Mouse (Mus musculus) layer of hippocampus, adult 2 months (tissue): ENCODE measurements around the gene Dis3l. TPM values are rescaled to one million over a fixed set of nuclear protein-coding genes. Genes with fewer than 3 reads are reported as not detected.

Source experiments
- DNase-seq, 2 experiments: peaks; one replicate each; pipeline ENCODE4 v3.0.0; 2022; ENCODE audit warnings: low spot score in 2 of 2
- H3K27ac ChIP-seq: fragments of 200-600 bp; 2 replicates; pipeline ENCODE4 v1.8.1; 2022
- H3K4me3 ChIP-seq: fragments of 200-600 bp; 2 replicates; pipeline ENCODE4 v1.8.1; 2022; ENCODE audit warnings: mild to moderate bottlenecking
- CTCF ChIP-seq: fragments of 200-600 bp; conservative IDR thresholded peaks from 2 replicates; pipeline ENCODE4 v1.8.1; 2022; ENCODE audit warnings: antibody characterized with exemption, mild to moderate bottlenecking, moderate library complexity
- total RNA-seq, 2 experiments: library from RNA; stranded (reverse); gene quantifications; 2 replicates each; pipeline ENCODE4 v1.2.3; 2021

Gene Dis3l
- total RNA-seq, 2 experiments from 2014 or later = 27.3 to 29.3 TPM

DNA sequence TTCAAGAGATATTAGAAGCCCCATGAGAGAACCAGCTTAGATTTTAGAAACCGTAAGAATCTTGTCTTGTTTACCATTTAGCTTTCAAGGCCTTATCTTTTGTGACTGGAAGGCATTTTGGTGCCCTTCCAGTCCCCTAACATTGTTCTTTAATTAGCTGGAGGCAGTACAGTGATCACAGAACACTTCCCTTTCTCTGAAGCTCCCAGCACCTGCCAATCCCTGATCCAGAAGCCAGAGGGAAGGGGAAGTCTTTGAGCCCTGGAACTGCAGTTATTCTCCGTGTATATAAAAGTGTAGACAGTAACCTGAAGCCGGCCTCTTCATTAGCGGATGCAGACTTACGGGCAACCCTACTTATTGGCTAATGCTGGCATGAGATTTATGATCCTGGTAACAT lies 8.4 kb upstream of the Dis3l start:
- no peak overlapping the region for H3K4me3 ChIP-seq
- no peak for TF ChIP-seq CTCF
- no peak for DNase-seq
- H3K27ac ChIP-seq = no peak overlapping the region

DNA sequence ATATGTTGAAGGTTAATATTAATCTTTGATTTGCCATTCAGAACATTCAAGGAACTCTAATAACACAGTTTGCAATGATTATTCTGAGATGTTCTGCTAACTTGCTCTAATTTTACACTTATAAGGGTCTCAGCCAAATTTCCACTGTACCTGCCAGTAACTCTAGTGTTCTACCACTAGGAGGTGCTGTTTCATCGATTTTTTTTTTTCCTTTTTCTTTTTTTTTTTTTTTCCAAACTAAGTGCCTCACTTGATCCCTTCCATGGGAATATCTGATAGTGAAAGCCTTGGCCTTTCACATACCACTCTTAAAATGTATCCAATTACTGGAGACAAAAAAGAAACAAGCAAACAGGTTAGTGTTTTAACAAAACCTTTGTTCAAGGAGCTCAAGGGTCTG lies 6.3 kb upstream of the Dis3l start:
- TF ChIP-seq CTCF = peak; percentile 92
- Histone ChIP-seq H3K27ac (no peak overlapping the region), H3K4me3 (no peak overlapping the region)
- no peak for DNase-seq

DNA sequence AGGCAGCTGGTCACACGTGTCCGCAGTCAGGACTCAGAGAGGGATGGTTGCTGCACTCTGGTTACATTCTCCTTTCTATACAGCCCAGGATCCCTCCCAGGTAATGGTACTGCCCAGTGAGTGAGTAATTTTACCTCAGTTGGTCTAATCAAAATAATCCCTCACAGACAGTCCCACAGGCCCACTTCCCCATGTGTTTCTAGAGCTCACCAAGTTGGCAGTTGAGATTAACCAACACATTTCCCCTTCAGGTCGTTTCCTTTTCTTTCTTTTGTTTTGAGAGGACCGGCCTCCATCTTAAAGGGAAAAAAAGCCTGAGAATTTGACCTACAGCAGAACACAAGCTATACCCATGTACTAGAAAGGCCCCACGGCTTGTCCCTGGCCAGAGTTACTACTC lies 4.8 kb upstream of the Dis3l start:
- DNase-seq = no peak
- Histone ChIP-seq H3K4me3 (no peak overlapping the region), H3K27ac (no peak overlapping the region)
- TF ChIP-seq CTCF = no peak

- no peak overlapping the region for H3K4me3 ChIP-seq
- no peak for TF ChIP-seq CTCF
- no peak for DNase-seq
- no peak overlapping the region for H3K27ac ChIP-seq
These were observed 2.6 kb upstream of the Dis3l start for GRCm38 (mm10) chr9:64343656-64344055.

- DNase-seq = no peak
- 0 out of 2 replicates have a peak, but pooled peaks have one; percentile 14 for TF ChIP-seq CTCF
- Histone ChIP-seq H3K4me3 (peak overlapping the region; percentile 82), H3K27ac (peak overlapping the region; percentile 95)
These were observed 583 bp upstream of the Dis3l start for GRCm38 (mm10) chr9:64341671-64342070.

GRCm38 (mm10) chr9:64340351-64341253 lies 486 bp downstream of the Dis3l start:
- peak; percentile 30; the same call in 1 of the 2 replicates for TF ChIP-seq CTCF
- peak; percentile 42 to 56 for DNase-seq
- Histone ChIP-seq H3K4me3 (peak overlapping the region; percentile 82), H3K27ac (peak overlapping the region; percentile 95)

- Histone ChIP-seq H3K4me3 (peak overlapping the region; percentile 82), H3K27ac (peak overlapping the region; percentile 95; the same call in 1 of the 2 replicates)
- no peak for DNase-seq
- TF ChIP-seq CTCF = peak; percentile 37
These were observed 1.7 kb downstream of the Dis3l start for GRCm38 (mm10) chr9:64339361-64339760.

GRCm38 (mm10) chr9:64335825-64336224 lies 5.3 kb downstream of the Dis3l start:
- no peak for DNase-seq
- no peak overlapping the region for H3K4me3 ChIP-seq
- no peak for TF ChIP-seq CTCF
- H3K27ac ChIP-seq = no peak overlapping the region

GRCm38 (mm10) chr9:64323976-64324375 lies 17.1 kb downstream of the Dis3l start:
- TF ChIP-seq CTCF = no peak
- DNase-seq = no peak
- Histone ChIP-seq H3K4me3 (no peak overlapping the region), H3K27ac (no peak overlapping the region)

- H3K27ac ChIP-seq = no peak overlapping the region
- TF ChIP-seq CTCF = no peak
- no peak overlapping the region for H3K4me3 ChIP-seq
- DNase-seq = no peak
These were observed 24.1 kb downstream of the Dis3l start for GRCm38 (mm10) chr9:64316986-64317385.

GRCm38 (mm10) chr9:64314696-64315095 lies 26.4 kb downstream of the Dis3l start:
- no peak for TF ChIP-seq CTCF
- no peak for DNase-seq
- Histone ChIP-seq H3K4me3 (no peak overlapping the region), H3K27ac (no peak overlapping the region)

DNA sequence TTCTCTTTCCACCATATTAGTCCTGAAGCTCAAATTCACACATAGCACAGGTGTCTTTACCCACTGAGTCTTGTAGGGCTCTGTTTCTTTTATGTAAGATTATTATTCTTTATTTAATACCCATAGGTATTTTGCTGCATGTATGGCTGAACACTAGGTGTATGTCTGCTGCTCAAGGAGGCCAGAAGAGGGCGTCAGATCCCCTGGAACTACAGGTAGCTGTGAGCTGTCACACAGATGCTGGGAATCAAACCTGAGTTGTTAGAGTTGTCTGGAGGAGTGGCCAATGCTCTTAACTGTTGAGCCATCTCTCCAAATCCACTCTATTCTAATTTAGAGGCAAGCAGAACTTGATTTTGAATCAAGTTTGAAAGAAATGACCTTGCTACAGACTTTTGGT lies 29.0 kb downstream of the Dis3l start:
- DNase-seq = no peak
- H3K4me3 ChIP-seq = no peak overlapping the region
- peak; percentile 43 for TF ChIP-seq CTCF
- H3K27ac ChIP-seq = no peak overlapping the region

DNA sequence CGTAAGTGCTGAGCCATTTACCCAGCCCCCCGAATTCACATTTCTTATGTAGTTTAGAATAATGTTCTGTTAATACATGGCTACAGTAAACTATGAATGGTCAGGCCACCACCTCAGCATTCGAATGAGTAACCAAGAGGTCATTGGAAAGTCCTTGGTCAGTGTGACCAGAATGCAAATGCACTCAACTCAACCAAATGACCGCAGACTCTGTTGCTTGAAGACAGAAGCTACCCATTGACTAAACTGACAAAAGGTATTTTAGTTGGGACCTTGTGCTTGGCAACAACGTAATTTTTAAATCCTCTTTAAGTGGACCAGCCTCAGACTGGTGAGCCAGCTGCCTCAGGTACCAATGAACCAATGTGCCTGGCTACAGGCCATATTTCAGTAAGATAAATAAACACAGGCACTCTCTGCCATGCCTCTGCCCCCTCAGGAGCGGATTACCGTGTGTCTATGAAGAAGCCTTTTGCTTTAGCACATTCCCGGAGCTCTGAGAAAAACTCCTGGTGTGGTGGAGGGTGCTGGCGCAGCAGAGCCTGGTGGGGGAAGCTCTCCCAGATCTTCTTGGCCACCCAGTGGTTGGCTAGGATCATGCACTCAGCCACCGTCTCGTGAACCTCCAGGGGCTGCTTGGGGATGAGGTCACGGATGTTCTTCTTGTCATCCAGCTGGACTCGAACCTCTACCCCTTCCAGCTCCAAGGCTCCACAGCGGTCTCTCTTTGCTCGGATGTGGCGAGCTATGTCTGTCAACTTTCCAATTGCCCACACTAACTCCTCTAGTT lies 29.9 kb downstream of the Dis3l start:
- peak; percentile 64 for TF ChIP-seq CTCF
- no peak for DNase-seq
- Histone ChIP-seq H3K27ac (no peak overlapping the region), H3K4me3 (no peak overlapping the region)
